Mouse (Mus musculus) lung, embryonic 14.5 days (tissue): ENCODE results near the gene Fam81a. TPM values are rescaled to one million over a fixed set of nuclear protein-coding genes. Genes with fewer than 3 reads are reported as not detected.

Source experiments
- ATAC-seq: fragments of 200-750 bp; cut with Nextera tagmentation; 2 replicates; pipeline ENCODE4 v1.8.0; 2017; ENCODE audit warnings: mild to moderate bottlenecking, moderate TSS enrichment, moderate library complexity; ENCODE audit not compliant: insufficient read depth
- DNase-seq: peaks from one replicate; pipeline ENCODE4 v3.0.0-alpha.2; 2015
- H3K27ac ChIP-seq: fragments of 300-500 bp; sonication (generic); 2 replicates; pipeline ENCODE4 v1.5.1; 2014; ENCODE audit warnings: low read depth, mild to moderate bottlenecking, moderate library complexity
- H3K27me3 ChIP-seq: fragments of 300-500 bp; sonication (generic); 2 replicates; pipeline ENCODE4 v1.6.1; 2014; ENCODE audit warnings: low read length, control low read depth; ENCODE audit not compliant: insufficient read depth
- H3K36me3 ChIP-seq: fragments of 300-500 bp; sonication (generic); 2 replicates; pipeline ENCODE4 v1.6.1; 2014; ENCODE audit warnings: control low read depth; ENCODE audit not compliant: insufficient read depth
- H3K4me1 ChIP-seq: fragments of 300-500 bp; sonication (generic); 2 replicates; pipeline ENCODE4 v1.6.1; 2014; ENCODE audit warnings: antibody characterized with exemption, control low read depth; ENCODE audit not compliant: insufficient read depth
- H3K4me2 ChIP-seq: fragments of 300-500 bp; sonication (generic); 2 replicates; pipeline ENCODE4 v1.6.1; 2014; ENCODE audit warnings: mild to moderate bottlenecking
- H3K4me3 ChIP-seq: fragments of 300-500 bp; sonication (generic); 2 replicates; pipeline ENCODE4 v1.5.1; 2014; ENCODE audit warnings: low read depth, low read length
- H3K9ac ChIP-seq: fragments of 300-500 bp; sonication (generic); 2 replicates; pipeline ENCODE4 v1.6.1; 2014
- H3K9me3 ChIP-seq: fragments of 300-500 bp; sonication (generic); 2 replicates; pipeline ENCODE4 v1.6.1; 2016; ENCODE audit warnings: low read depth, low read length, control low read depth
- CTCF ChIP-seq: IDR thresholded peaks from 2 replicates; pipeline ENCODE4 v1.5.1; 2016; ENCODE audit warnings: antibody characterized with exemption, low read depth
- WGBS: fragments of 180-500 bp; shearing (Covaris S2); extraction: QIAGEN DNeasy Blood & Tissue Kit; methylation state at CpG from one replicate; pipeline ENCODE4 v1.1.7; 2014; 5-methylcytosine and 5-hydroxymethylcytosine counted together
- polyA plus RNA-seq: library from polyadenylated mRNA; unstranded; fragments of >200 nt; fragmentation: Nextera tagmentation; extraction: Ambion mirVana; gene quantifications from 2 replicates; pipeline ENCODE4 v1.2.1, GENCODE M21; 2014

Fam81a gene
- polyA plus RNA-seq, 1 experiment from 2014 or later = 4.2 TPM

DNA sequence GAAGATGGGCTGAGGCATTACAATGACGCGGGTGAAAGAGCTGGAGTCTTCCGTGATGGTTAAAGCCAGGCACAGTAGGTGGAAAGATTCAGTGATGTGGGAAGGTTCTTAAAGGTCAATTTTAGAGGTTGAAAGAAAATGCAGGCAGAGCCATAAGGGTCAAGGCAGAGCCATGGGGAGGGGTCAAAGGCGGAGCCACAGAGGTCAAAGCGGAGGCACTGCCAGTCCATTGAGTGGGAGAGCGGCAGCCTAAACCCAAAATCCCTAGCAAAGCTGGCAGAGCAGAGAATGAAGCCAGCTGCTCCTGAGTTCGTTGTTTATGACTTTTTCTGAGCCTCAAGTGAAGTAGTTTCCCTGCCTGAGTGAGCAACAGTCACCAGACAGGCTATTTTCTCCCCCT is 3.8 kb downstream of the Fam81a start:
- no peak for ATAC-seq
- Histone ChIP-seq H3K27ac (no peak overlapping the region), H3K9ac (no peak overlapping the region), H3K4me3 (no peak overlapping the region), H3K36me3 (no peaks in the 10 kb centered on the region), H3K4me2 (no peak overlapping the region), H3K27me3 (peaks cover 13% of the 10 kb centered on the region), H3K4me1 (peaks cover 4% of the 10 kb centered on the region; the same call in 1 of the 2 replicates), H3K9me3 (no peaks in the 10 kb centered on the region)
- TF ChIP-seq CTCF = no peak
- no peak for DNase-seq
- WGBS = 63% methylated on average over 7 of the region's 7 CpGs

DNA sequence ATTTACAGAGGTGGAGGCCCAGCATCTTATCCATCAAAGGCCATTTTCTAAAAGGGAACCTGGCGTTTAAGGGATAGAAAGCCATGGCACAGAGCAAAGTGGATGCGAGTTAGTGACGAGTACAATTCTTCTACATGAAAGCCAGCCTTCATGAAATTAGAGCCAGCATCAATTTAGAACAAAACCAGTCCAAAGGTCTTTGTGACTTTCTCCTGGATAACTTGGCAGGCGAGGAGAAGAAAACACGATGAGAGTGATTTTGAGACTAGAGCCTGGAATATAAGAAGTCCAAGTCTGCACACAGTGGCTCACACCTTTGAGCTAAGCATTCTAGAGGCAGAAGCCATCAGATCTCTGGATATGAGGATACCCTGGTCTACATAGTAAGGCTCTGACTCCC is 4.4 kb downstream of the Fam81a start:
- H3K36me3 ChIP-seq = no peaks in the 10 kb centered on the region
- H3K27ac ChIP-seq = no peak overlapping the region
- no peak for TF ChIP-seq CTCF
- no peaks in the 10 kb centered on the region for H3K9me3 ChIP-seq
- no peak for DNase-seq
- peaks cover 4% of the 10 kb centered on the region; the same call in 1 of the 2 replicates for H3K4me1 ChIP-seq
- peaks cover 13% of the 10 kb centered on the region for H3K27me3 ChIP-seq
- ATAC-seq = no peak
- no peak overlapping the region for H3K4me3 ChIP-seq
- no peak overlapping the region for H3K9ac ChIP-seq
- H3K4me2 ChIP-seq = no peak overlapping the region
- 85% methylated on average over 5 of the region's 5 CpGs for WGBS

DNA sequence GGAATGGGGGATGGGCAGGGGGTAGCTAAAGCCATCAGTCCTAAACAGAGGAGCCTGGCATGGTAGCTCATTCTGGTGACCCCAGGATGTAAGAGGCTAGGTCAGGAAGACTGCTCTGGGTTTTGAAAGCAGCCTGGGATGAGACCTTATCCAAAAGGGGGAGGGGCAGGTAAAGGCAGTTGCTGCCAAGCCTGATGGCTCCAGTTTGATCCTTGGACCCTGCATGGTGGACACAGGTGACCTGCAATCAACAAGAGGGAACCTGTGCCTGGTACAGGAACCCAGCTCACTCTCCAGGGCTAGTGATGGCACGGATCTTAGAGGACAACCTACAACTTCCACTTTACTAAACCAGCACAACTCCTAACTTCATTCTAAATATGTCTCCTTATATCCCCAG is 7.2 kb downstream of the Fam81a start:
- Histone ChIP-seq H3K4me2 (no peak overlapping the region), H3K9me3 (no peaks in the 10 kb centered on the region), H3K4me3 (no peak overlapping the region), H3K27me3 (no peaks in the 10 kb centered on the region), H3K9ac (no peak overlapping the region), H3K4me1 (peaks cover 4% of the 10 kb centered on the region; the same call in 1 of the 2 replicates), H3K36me3 (no peaks in the 10 kb centered on the region), H3K27ac (no peak overlapping the region)
- DNase-seq = no peak
- WGBS = 75% methylated on average over 1 of the region's 1 CpGs
- no peak for ATAC-seq
- TF ChIP-seq CTCF = no peak

DNA sequence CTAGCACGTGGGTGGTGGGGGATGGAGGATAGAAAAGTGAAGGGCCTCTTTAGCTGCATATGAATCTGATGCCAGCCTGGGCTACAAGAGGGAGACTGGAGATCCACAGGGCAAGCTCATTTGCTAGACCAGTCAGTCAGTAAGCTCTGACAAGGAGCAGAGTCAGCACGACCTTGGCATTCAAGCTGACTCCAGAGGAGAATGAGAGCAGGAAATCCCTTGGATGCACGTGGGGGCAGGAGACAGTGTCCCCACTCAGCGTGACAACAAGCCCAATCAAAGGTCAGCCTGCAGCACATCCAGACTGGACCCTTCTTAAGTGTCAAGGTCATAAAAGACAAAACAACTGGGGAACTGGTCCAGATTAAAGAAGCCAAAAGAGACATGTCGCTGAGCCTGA is 7.6 kb downstream of the Fam81a start:
- no peak for ATAC-seq
- H3K27ac ChIP-seq = no peak overlapping the region
- no peak for TF ChIP-seq CTCF

DNA sequence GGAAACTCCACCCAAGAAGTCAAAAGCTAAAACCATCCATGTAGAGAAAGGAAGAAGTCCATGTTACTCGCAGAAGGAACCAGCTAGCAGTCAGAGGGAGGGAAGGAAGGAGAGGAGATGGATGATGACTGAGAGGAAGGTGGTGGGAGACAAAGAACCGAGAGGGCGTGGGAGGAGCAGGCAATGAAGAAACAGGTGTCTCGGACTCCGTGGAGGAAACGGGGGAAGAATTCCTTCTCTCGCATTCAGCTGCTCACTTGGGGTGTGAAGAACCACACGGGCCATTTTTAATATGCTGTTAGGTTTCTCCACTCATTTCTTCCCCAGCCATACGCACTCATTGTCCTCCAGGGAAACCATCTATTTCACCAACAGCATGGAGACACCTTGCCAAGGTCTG is 8.1 kb downstream of the Fam81a start:
- no peak for TF ChIP-seq CTCF
- H3K27me3 ChIP-seq = no peaks in the 10 kb centered on the region
- no peak for DNase-seq
- ATAC-seq = no peak
- no peaks in the 10 kb centered on the region; the same call in 1 of the 2 replicates for H3K4me1 ChIP-seq
- H3K9ac ChIP-seq = no peak overlapping the region
- no peak overlapping the region for H3K4me2 ChIP-seq
- WGBS = 78% methylated on average over 9 of the region's 9 CpGs
- no peaks in the 10 kb centered on the region for H3K9me3 ChIP-seq
- no peak overlapping the region for H3K27ac ChIP-seq
- H3K4me3 ChIP-seq = no peak overlapping the region
- no peaks in the 10 kb centered on the region for H3K36me3 ChIP-seq

More for the DNA sequence above, 7.6 kb downstream of the Fam81a start:
- Histone ChIP-seq H3K9me3 (no peaks in the 10 kb centered on the region), H3K9ac (no peak overlapping the region), H3K27me3 (no peaks in the 10 kb centered on the region), H3K4me2 (no peak overlapping the region), H3K4me1 (peaks cover 4% of the 10 kb centered on the region; the same call in 1 of the 2 replicates), H3K36me3 (no peaks in the 10 kb centered on the region), H3K4me3 (no peak overlapping the region)
- no peak for DNase-seq
- WGBS = 59% methylated on average over 5 of the region's 5 CpGs

DNA sequence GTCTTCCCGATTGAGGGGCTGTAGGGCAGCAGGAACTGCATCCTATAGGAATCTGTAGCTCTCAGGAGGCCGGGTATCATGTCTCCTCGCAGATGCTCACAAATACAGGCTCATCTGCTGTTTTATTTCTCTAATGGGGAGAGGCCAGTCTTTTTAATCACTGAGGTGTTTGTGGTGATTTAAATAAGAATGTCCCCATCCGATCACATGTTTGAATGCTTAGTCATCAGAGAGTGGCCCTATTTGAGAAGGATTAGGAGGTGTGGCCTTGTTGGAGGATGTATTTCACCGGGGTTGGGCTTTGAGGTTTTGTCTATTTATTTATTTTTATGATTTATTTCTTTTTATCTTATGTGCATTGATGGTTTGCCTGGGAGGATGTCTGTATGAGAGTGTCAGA is 11.6 kb downstream of the Fam81a start:
- WGBS = 79% methylated on average over 5 of the region's 5 CpGs

DNA sequence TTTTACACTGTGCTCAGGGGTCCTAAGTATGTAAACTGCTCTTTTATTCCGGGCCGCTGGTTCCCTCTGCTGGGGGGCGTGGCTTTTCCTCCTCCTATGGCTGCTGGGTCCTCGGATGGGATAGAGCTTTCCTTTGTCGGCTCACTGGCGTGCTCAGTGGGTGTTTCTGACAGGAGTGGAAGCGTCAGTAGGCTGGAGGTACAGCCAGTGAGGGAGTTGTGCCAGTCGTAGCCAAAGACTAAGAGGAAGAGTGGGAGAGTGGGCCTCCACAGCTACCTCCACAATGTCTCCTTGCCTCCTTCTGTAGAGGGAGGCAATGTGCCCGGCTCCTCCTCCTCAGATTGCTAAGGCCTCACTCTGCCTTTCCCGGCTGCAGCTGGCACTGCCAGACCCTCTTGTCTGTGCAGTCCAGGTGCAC is 30.5 kb downstream of the Fam81a start:
- WGBS = 2% methylated on average over 10 of the region's 10 CpGs
- H3K4me1 ChIP-seq = peaks cover 3% of the 10 kb centered on the region; the same call in 1 of the 2 replicates
- no peaks in the 10 kb centered on the region for H3K9me3 ChIP-seq
- no peaks in the 10 kb centered on the region for H3K36me3 ChIP-seq
- H3K27ac ChIP-seq = no peak overlapping the region
- ATAC-seq (peak; percentile 61), DNase-seq (peak; percentile 50)
- peak overlapping the region; percentile 58 for H3K4me2 ChIP-seq
- no peaks in the 10 kb centered on the region for H3K27me3 ChIP-seq
- TF ChIP-seq CTCF = no peak
- peak overlapping the region; percentile 18; the same call in 1 of the 2 replicates for H3K9ac ChIP-seq
- H3K4me3 ChIP-seq = peak overlapping the region; percentile 12; the same call in 1 of the 2 replicates

More for the DNA sequence above, 11.6 kb downstream of the Fam81a start:
- Histone ChIP-seq H3K9ac (no peak overlapping the region), H3K27me3 (no peaks in the 10 kb centered on the region), H3K36me3 (no peaks in the 10 kb centered on the region), H3K4me3 (no peak overlapping the region), H3K4me1 (no peaks in the 10 kb centered on the region), H3K4me2 (no peak overlapping the region), H3K27ac (no peak overlapping the region), H3K9me3 (no peaks in the 10 kb centered on the region)
- DNase-seq (no peak), ATAC-seq (no peak)
- TF ChIP-seq CTCF = no peak
